Mouse (Mus musculus): Measurements from ENCODE around the gene Pld1. TPM values are rescaled to one million over a fixed set of nuclear protein-coding genes. Genes with fewer than 3 reads are reported as not detected.

Pld1 gene
- polyA plus RNA-seq, 1 experiment from 2014 or later: 17.0 TPM

DNA sequence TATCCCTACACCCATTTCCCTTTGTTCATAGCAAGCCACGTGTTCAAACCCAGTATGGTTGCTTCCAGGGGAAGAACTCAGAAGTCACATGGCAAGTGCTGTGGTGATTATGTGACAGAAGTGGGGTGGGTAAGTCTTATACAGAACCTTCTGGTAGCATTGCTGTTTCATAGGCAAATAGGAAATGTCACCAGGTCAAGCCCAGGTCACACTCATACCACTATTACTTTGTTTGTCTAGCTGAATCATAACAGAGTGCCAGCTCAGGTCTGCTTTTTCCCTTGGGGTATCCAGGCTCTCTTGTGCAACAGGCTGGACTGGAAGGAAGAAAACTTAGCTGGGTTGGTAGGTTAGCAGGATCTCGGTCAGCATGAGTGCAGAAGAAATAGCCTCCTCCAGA lies 219.5 kb downstream of the Pld1 start:
- H3K4me1 ChIP-seq (replicated peaks): no peaks in the 10 kb centered on the region
- no peak overlapping the region for H3K4me3 ChIP-seq (replicated peaks)
- H3K9ac ChIP-seq: no peak overlapping the region
- no peaks in the 10 kb centered on the region for H3K36me3 ChIP-seq
- H3K27ac ChIP-seq: no peak overlapping the region
- no peaks in the 10 kb centered on the region for H3K9me3 ChIP-seq
- no peak for ATAC-seq
- WGBS: 76% methylated on average over 2 of the region's 2 CpGs
- no peak overlapping the region for H3K4me2 ChIP-seq (replicated peaks)
- H3K27me3 ChIP-seq (replicated peaks): no peaks in the 10 kb centered on the region

DNA sequence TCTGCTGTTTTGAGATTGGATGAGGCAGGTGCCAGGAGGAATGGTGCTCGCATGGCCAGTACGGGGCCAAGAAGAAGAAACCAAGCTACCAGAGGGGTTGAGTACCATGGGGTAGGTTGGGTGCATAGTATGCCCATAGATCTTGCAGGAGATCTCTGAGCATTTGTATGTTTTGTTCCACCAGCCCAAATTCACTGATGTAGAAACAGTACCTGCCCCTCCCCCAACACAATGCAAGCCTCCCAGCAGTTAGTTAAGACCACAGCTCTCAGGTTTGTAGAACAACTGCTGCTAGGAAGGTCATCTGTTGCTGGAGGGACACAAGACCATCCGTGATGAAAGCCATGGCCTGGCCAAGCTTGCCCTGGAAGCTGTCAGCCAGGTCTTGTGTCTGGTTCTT lies 220.4 kb downstream of the Pld1 start:
- 91% methylated on average over 3 of the region's 3 CpGs for WGBS
- Histone ChIP-seq H3K27ac (no peak overlapping the region), H3K4me1 (replicated peaks) (no peaks in the 10 kb centered on the region), H3K4me3 (replicated peaks) (no peak overlapping the region), H3K27me3 (replicated peaks) (no peaks in the 10 kb centered on the region), H3K4me2 (replicated peaks) (no peak overlapping the region), H3K9ac (no peak overlapping the region), H3K9me3 (no peaks in the 10 kb centered on the region), H3K36me3 (no peaks in the 10 kb centered on the region)
- no peak for ATAC-seq

GRCm38 (mm10) chr3:28162346-28162745 lies 223.9 kb downstream of the Pld1 start:
- 93% methylated on average over 4 of the region's 4 CpGs for WGBS
- H3K4me3 ChIP-seq (replicated peaks): no peak overlapping the region
- ATAC-seq: no peak
- H3K27ac ChIP-seq: no peak overlapping the region
- H3K9me3 ChIP-seq: no peaks in the 10 kb centered on the region
- no peaks in the 10 kb centered on the region for H3K4me1 ChIP-seq (replicated peaks)
- H3K36me3 ChIP-seq: no peaks in the 10 kb centered on the region
- no peak overlapping the region for H3K9ac ChIP-seq
- no peaks in the 10 kb centered on the region for H3K27me3 ChIP-seq (replicated peaks)
- no peak overlapping the region for H3K4me2 ChIP-seq (replicated peaks)

- ATAC-seq: no peak
- no peaks in the 10 kb centered on the region for H3K36me3 ChIP-seq
- 39% methylated on average over 1 of the region's 1 CpGs for WGBS
- no peak overlapping the region for H3K27ac ChIP-seq
- no peaks in the 10 kb centered on the region for H3K4me1 ChIP-seq (replicated peaks)
- no peaks in the 10 kb centered on the region for H3K9me3 ChIP-seq
- no peak overlapping the region for H3K4me3 ChIP-seq (replicated peaks)
- H3K27me3 ChIP-seq (replicated peaks): no peaks in the 10 kb centered on the region
- H3K9ac ChIP-seq: no peak overlapping the region
- H3K4me2 ChIP-seq (replicated peaks): no peak overlapping the region
These were observed 226.2 kb downstream of the Pld1 start for GRCm38 (mm10) chr3:28164678-28165077.

DNA sequence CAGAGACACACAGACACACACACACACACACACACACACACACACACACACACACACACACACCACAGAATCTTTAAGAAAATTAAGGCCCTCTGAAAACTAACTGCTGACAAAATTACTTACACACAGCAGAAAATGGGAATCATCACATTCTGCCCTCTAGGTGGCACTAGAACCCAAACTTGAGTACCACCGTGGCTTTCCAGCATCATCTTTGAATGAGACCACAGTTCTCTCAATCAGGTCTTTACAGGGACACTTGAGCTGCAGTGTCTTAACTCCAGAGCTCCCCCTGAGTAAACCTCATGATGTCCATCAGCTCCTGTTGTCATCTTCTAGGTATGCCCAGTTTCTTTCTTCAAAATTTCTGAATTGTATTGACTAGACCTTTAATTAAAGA lies 227.1 kb downstream of the Pld1 start:
- peak; percentile 45; the same call in 1 of the 2 replicates for ATAC-seq

DNA sequence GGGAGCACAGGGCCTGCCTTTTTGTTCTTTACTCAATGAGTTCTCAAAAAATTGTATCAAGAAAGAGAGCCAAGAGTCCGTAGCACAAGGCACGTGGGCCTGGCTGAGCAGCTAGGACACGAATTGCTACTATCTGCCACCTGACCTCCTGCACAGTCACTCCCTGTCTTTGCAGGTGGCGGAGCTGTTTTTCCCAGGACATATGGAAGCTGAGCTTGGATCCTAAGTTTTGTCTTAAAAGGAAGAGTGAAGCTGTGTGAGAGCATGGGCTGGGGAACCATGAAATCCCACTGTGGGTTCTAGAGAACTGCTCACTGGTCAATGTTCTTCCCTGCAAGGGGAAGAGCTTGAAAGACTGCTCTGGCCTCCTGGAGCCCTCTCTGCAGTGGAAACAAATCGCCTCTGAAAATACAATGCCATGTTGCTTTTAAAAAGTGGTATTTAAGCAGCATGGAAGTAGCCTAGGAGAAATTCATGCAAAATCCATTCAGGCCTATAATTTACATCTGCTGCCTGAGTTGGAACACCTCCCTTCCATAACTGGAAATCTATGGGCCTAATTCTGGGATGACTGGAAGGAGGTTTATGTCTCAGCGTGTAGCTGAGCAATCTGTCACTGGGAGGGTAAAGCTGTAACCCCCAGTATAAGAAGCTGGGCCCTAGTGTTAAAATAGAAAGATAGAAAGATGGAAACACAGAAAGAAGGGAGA lies 229.5 kb downstream of the Pld1 start:
- H3K9me3 ChIP-seq: no peaks in the 10 kb centered on the region
- H3K27ac ChIP-seq: no peak overlapping the region
- no peaks in the 10 kb centered on the region for H3K27me3 ChIP-seq (replicated peaks)
- no peak overlapping the region for H3K9ac ChIP-seq
- 84% methylated on average over 6 of the region's 6 CpGs for WGBS
- H3K4me2 ChIP-seq (replicated peaks): no peak overlapping the region
- no peak for ATAC-seq
- peaks cover 6% of the 10 kb centered on the region; the same call in 1 of the 2 replicates for H3K4me1 ChIP-seq (replicated peaks)
- no peaks in the 10 kb centered on the region for H3K36me3 ChIP-seq
- no peak overlapping the region for H3K4me3 ChIP-seq (replicated peaks)

More for the DNA sequence above, 227.1 kb downstream of the Pld1 start:
- H3K9me3 ChIP-seq: no peaks in the 10 kb centered on the region
- H3K27me3 ChIP-seq (replicated peaks): no peaks in the 10 kb centered on the region
- no peak overlapping the region for H3K9ac ChIP-seq
- no peak overlapping the region for H3K27ac ChIP-seq
- H3K36me3 ChIP-seq: no peaks in the 10 kb centered on the region
- 0% methylated on average over 1 of the region's 1 CpGs for WGBS
- H3K4me2 ChIP-seq (replicated peaks): no peak overlapping the region
- H3K4me1 ChIP-seq (replicated peaks): no peaks in the 10 kb centered on the region
- H3K4me3 ChIP-seq (replicated peaks): no peak overlapping the region

DNA sequence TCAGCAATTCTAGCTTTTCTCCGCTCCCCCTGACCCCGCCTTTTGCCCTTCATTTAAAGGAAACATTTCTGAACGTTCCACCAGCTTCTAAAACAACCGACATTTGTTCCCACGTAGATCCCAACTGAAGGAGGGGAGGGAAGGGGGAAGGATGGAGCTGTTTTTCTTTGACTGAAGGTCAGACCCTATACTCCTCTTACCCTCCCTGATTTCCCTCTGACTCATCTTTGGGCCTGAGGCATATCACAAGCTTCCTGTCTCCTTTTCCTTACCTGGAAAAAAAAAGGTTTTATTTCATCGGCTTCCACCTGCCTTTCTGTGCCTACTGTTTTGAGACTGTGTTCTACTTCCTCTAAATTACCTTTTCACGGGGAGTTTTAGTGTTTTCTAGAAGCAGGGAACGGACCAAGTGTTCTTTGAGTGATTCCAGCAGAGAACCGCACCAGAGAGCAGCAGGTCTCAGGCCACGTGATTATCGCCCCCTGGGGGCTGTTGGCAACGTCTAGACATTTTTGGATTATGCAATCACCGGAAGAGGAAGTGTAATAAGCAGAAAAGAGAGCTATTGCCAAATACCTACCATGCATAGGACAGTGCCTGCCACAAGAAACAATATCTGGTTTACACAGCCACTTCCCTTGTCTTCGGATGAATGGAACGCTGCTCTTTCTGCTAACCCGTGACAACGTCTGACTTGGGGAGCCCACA lies 232.6 kb downstream of the Pld1 start:
- H3K27ac ChIP-seq: no peak overlapping the region
- peak; percentile 73 for ATAC-seq
- H3K4me1 ChIP-seq (replicated peaks): peaks cover 6% of the 10 kb centered on the region; the same call in 1 of the 2 replicates
- 36% methylated on average over 17 of the region's 17 CpGs for WGBS
- H3K27me3 ChIP-seq (replicated peaks): no peaks in the 10 kb centered on the region
- H3K36me3 ChIP-seq: no peaks in the 10 kb centered on the region
- H3K4me2 ChIP-seq (replicated peaks): 0 out of 2 replicates have a peak overlapping the region, but pooled peaks have one; percentile 14
- no peak overlapping the region for H3K4me3 ChIP-seq (replicated peaks)
- H3K9me3 ChIP-seq: no peaks in the 10 kb centered on the region
- no peak overlapping the region for H3K9ac ChIP-seq

DNA sequence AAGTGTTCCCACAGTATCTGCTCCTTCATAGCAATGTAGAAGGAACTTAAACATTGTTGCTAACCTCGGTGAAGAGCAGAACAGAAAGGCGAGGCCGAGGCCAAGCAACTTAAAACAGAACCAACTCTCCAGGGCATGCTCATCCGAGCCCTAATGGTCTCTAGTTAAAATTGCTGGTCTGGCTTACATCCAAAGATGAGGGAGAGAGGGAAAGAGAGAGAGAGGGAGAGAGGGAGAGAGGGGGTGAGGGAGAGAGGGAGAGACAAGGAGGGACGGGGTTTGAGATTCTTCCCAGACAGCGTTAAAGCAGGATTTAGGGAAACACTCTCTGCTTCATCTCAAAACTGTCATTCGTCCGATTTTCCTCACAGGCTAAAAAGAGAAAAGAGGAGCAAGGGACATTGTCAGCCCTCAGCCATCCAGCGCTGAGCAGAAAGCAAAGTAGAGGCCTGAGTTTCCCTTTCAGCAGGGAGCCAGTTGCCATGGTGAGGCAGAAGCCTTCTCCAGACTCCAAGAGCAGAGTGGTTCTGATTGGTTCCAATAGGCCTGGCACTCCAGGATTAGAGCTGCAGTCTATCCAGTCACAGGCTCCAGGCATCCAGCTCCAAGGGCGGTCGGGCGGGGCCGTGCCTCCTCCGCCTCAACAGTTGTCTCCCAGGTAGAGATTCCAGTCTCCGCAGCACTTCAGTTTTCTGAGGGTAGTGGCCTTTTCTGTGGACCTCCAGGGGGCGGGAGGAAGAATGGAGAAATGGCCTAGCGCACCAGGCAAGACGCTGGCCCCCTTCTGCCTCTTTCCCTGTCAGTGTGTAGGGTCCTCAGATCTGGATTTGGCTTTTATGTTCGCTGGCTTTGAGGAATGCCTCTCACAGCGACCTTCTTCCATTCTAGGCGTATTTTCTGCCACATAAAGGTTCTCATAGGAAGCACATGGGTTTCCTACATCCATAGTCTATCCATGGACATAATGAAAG lies 237.8 kb downstream of the Pld1 start:
- peak; percentile 87 for ATAC-seq
- Histone ChIP-seq H3K4me3 (replicated peaks) (no peak overlapping the region), H3K4me2 (replicated peaks) (peak overlapping the region; percentile 37), H3K9ac (no peak overlapping the region), H3K9me3 (no peaks in the 10 kb centered on the region), H3K36me3 (no peaks in the 10 kb centered on the region), H3K27me3 (replicated peaks) (no peaks in the 10 kb centered on the region), H3K27ac (0 out of 2 replicates have a peak overlapping the region, but pooled peaks have one; percentile 33), H3K4me1 (replicated peaks) (peaks cover 10% of the 10 kb centered on the region; the same call in 1 of the 2 replicates)
- WGBS: 21% methylated on average over 21 of the region's 21 CpGs

DNA sequence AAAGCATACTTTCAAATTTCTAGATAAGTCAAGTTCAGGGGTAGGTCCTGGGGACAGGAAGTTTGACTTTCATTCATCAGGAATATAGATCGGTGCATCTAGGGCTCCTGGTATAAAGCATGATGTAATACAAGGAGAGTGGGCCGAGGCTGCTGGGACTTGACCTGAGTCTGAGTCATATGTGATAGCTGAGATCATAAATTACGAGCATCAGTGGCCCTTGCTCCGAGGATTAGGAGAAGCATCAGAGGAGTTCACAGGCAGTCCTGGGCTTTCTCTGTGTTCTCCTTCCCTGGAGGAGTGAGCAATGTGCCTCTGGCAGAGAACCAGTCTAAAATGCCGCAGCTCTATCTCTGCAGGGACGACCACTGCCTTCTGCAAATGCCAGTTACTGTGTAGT lies 239.8 kb downstream of the Pld1 start:
- peak; percentile 25; the same call in 1 of the 2 replicates for ATAC-seq
- peaks cover 6% of the 10 kb centered on the region; the same call in 1 of the 2 replicates for H3K4me1 ChIP-seq (replicated peaks)
- H3K4me2 ChIP-seq (replicated peaks): no peak overlapping the region
- H3K36me3 ChIP-seq: no peaks in the 10 kb centered on the region
- no peak overlapping the region for H3K9ac ChIP-seq
- no peaks in the 10 kb centered on the region for H3K27me3 ChIP-seq (replicated peaks)
- H3K9me3 ChIP-seq: no peaks in the 10 kb centered on the region
- WGBS: 57% methylated on average over 6 of the region's 6 CpGs
- H3K27ac ChIP-seq: no peak overlapping the region
- H3K4me3 ChIP-seq (replicated peaks): no peak overlapping the region

Other genes starting within 250 kb of the Pld1 start
- gene Fndc3b, start 227.4 kb upstream of the Pld1 start, polyA plus RNA-seq (2015; fragmentation: Nextera tagmentation; extraction: Ambion mirVana): 20.1 and 21.7 TPM in 2 replicates
- gene Tmem212, start 42.3 kb upstream of the Pld1 start, polyA plus RNA-seq (2015; fragmentation: Nextera tagmentation; extraction: Ambion mirVana): not detected in 2 replicates

All from intestine, embryonic 15.5 days (tissue).